Mouse (Mus musculus): ENCODE measurements around the gene Gm19402.
"Not testable (repeated sequence)": the region's sequence is repeated elsewhere in the genome, so short reads cannot be mapped to it uniquely, and the experiment has no call there.

Gene Gm19402

DNA sequence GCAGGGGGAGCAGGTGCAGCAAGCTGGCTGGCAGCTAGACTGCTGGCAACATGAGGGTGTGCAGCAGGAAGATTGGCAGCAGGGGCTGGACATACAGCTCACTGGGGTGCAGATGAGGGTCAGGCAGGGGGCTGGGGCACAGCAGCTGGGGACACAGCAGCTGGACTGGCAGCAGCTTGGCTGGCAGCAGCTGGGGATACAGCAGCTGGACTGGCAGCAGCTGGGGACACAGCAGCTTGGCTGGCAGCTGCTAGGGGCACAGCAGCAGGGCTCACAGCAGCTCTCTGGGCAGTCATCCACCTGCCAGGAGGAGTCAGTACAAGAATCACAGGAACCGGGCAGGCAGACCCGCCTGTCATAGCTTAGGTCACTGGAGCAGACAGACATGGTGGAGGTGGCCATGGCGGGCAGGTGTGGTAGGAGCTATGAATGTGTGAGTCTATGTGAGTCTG, at the start of gene Gm19402:
TSS of gene Gm19402 (minus strand) at position 402 of the 452 bp plus-strand sequence.
- not testable (repeated sequence) for DNase-seq

- DNase-seq, result no peak
Observed at GRCm38 (mm10) chr10:77738929-77739328, 48.4 kb upstream of the Gm19402 start.

- DNase-seq, result no peak
Observed at GRCm38 (mm10) chr10:77735928-77736327, 45.4 kb upstream of the Gm19402 start.

GRCm38 (mm10) chr10:77729241-77729640, 38.7 kb upstream of the Gm19402 start:
- peak in 1 of 2 experiments; percentile 16 for DNase-seq

DNA sequence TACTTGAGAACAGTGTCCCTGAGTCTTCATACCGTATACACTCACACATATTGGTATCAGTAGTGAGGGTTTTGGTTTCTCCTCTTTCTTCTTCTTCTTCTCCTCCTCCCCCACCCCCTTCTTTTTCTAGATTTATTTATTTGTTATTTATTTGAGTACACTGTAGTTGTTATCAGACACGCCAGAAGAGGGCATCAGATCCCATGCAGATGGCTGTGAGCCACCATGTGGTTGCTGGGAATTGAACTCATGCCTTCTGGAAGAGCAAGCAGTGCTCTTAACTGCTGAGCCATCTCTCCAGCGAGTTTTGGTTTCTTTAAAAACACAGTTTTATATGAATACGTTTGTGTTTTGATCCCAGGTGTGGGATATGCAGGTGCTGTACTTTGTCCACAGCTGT, 37.7 kb upstream of the Gm19402 start:
- no peak for DNase-seq

DNA sequence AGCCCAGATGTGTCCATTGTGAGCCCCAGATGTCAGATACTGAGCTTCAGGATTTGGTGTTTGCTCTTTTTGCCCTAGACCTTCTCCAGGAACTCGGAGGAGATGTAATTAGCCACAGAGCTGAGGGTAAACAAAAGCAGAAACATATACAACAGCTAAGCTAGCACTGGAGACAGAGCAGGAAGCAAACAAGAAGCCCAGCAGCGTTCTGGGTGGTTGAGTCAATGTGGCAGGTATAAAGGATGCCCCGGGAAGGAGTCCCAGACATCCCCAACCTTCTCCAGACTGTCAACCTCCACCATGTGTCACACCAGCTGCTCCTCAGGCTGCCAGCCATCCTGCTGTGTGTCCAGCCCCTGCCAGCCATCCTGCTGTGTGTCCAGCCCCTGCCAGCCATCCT, 35.6 kb upstream of the Gm19402 start, which contains the start of gene Gm10100:
TSS of gene Gm10100 (plus strand) at position 301 of the 400 bp plus-strand sequence.
- no peak for DNase-seq

- no peak for DNase-seq
Observed at GRCm38 (mm10) chr10:77724855-77725254, 34.3 kb upstream of the Gm19402 start.

- not testable (repeated sequence) for DNase-seq
Observed at GRCm38 (mm10) chr10:77720299-77720698, 29.7 kb upstream of the Gm19402 start, which contains the start of gene Krtap12-1. TSS of gene Krtap12-1 (plus strand) at chr10:77720599.

GRCm38 (mm10) chr10:77715507-77715906, 24.9 kb upstream of the Gm19402 start, which contains the start of gene Gm10142:
TSS of gene Gm10142 (plus strand) at chr10:77715807.
- no peak for DNase-seq

- no peak for DNase-seq
Observed at GRCm38 (mm10) chr10:77713734-77714133, 23.2 kb upstream of the Gm19402 start.

- not testable (repeated sequence) for DNase-seq
Observed at GRCm38 (mm10) chr10:77711157-77711556, 20.6 kb upstream of the Gm19402 start, which contains the start of gene Gm10024. TSS of gene Gm10024 (plus strand) at chr10:77711457.

GRCm38 (mm10) chr10:77709831-77710230, 19.3 kb upstream of the Gm19402 start:
- no peak for DNase-seq

DNA sequence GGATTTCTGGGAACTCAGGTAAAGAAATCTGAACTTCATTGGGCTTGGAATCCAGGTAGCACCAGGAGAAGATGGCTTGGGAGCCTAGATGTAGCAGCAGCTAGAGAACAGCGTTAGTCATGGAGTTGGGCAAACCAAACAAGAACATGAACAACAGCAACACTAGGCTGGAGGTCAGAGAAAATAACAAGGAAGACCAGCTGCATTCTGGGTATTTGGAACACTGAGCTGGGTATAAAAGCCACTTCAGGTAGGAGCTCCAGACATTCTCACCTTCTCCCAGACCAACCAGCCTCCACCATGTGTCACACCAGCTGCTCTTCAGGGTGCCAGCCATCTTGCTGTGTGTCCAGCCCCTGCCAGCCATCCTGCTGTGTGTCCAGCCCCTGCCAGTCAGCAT, 15.8 kb upstream of the Gm19402 start, which contains the start of gene Gm10272:
TSS of gene Gm10272 (plus strand) at position 301 of the 400 bp plus-strand sequence.
- DNase-seq, result no peak

GRCm38 (mm10) chr10:77697133-77697532, 6.6 kb upstream of the Gm19402 start, which contains the start of gene Gm9508:
TSS of gene Gm9508 (minus strand) at chr10:77697233.
- no peak for DNase-seq

DNA sequence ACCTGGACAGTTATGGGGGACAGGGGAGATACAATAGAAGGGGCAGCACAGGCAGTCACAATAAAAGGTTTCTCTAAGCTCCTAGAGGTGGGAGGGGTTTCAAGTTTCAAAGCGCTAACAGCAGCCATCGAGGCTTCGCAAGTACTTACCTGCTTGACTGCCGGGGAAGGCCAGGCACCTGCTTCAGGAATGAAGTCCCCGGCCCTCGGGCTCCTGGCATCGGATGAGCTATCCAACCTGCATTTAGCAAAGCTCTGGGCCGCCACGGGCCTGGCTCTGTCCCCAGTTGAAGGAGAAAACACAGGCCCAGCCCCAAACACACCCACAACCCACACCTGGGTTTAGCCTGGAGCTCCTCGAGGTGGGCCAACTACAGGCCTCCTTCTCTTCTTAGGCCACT, 3.5 kb downstream of the Gm19402 start:
- DNase-seq, result no peak

DNA sequence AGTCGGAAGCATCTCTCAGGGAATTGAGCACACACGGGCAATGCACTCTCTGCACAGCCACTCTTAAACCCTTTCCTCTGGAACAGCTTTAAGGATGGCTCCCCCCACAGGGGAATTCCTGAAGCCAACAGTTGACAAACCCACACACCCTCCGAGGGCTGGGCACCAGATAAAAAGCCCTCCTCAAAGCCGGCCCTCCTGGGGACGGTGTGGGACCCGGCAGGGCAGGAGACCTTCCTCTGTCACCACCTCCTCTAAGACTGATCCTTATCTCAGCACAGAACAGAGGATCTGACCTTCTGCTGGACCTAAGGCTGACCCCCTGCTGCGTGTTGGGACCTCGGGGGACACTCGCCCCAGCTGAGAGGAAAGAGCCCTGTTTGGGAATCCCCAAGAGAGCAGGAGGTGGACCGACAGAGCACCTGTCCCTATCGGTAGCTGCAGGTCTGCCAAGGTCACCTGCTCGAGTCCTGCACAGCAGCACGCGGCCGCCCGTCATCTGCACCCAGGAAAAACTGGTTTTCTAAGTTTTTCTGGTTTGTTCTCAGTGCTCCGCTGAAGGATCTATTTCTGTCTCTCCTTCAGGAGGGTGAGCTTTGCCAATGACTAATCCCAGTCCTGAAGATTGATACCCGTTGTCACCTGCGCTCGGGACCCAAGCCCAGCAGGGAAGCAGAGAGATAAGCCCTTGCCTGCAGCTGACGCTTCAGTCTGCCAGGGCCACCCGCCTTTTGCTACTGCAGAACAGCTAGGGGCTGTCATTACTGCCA, 4.5 kb downstream of the Gm19402 start, which contains the start of gene Tspear:
TSS of gene Tspear (plus strand) at position 675 of the 770 bp plus-strand sequence.
- no peak for DNase-seq

- DNase-seq, result no peak
Observed at GRCm38 (mm10) chr10:77684181-77684580, 6.4 kb downstream of the Gm19402 start.

GRCm38 (mm10) chr10:77682994-77683393, 7.6 kb downstream of the Gm19402 start:
- DNase-seq, result no peak

- no peak for DNase-seq
Observed at GRCm38 (mm10) chr10:77677562-77677961, 13.0 kb downstream of the Gm19402 start.

DNA sequence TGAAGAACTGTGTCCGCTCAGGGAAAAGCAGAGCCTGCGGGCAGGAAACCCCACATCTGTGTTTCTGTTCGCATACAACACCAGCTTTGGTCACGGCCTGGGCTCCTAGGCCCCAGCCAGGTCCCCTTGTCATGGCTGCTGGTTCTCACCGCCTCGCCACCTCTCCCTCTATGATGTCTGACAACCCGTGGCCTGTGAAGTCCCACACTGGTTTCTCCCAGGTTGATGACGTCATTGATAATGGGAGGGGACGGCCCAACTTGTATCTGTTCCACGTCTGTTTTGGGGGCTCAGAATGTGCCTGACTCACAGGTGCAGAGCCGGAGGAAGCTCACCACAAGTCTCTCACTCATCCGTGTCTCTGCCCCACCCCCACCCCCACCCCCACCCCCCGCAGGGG, 16.8 kb downstream of the Gm19402 start:
- DNase-seq, result peak; percentile 20 to 32

GRCm38 (mm10) chr10:77671519-77671918, 19.0 kb downstream of the Gm19402 start:
- DNase-seq, result no peak

GRCm38 (mm10) chr10:77670710-77671109, 19.8 kb downstream of the Gm19402 start:
- DNase-seq, result no peak

- DNase-seq, result no peak
Observed at GRCm38 (mm10) chr10:77667402-77667801, 23.2 kb downstream of the Gm19402 start.

- DNase-seq, result no peak
Observed at GRCm38 (mm10) chr10:77666342-77666741, 24.2 kb downstream of the Gm19402 start.
